Mouse (Mus musculus): ENCODE measurements at regions not wholly inside any gene's neighbourhood (a gene's known extent, or its start where the extent isn't known, plus 50 kb on each side); places are given as distances from the start of the nearest gene placed in this dataset.

DNA sequence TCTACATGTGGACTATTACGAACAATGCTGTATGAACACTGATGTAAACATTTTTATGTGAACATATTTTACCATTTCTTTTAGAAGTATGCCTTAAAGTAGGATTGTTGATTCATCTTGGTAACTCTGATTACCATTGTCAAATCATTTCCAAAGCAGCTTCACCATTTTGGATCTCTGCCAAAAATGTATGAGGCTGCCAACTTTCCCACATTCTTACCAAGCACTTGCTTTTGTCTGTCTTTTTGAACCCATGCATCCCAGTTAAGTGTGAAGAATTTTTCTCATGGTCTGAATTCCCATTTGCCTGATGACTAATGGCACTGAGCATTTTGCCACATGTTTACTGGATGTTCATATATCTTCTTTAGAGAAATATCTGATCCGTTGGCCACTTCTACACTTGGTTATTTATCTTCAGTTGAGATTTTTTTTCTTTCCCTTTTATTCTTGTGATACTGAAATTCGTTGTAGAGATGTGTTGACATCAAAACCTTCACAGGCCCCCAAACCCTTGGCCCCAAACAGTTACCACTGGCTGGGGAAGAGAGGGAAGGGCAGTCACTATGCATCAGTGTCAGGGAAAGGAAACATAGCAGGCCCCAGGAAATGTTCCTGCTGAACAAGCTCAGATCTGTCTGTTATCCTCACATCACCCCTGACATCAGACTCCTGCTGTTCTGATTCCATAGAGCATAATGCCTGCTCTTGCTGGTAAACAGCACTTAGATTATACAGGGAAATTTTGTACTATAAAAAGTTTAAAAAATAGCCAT lies 464.2 kb upstream of the Rps6ka3 start:
- DNase-seq (ENCODE audit: low spot score in 2 of 2): no peak

More for the DNA sequence above, 464.2 kb upstream of the Rps6ka3 start:
- TF ChIP-seq CTCF (conservative IDR thresholded peaks at IDR 0.05): no peak
- H3K4me3 ChIP-seq: no peak overlapping the region
- peak overlapping the region; percentile 39; the same call in 1 of the 2 replicates for H3K27ac ChIP-seq
